Mouse (Mus musculus): ENCODE data around the gene Fus. TPM values are rescaled to one million over a fixed set of nuclear protein-coding genes. Genes with fewer than 3 reads are reported as not detected.
"Not testable (repeated sequence)": the region's sequence is repeated elsewhere in the genome, so short reads cannot be mapped to it uniquely, and the experiment has no call there.

The Fus gene
- polyA plus RNA-seq, 1 experiment = 239 TPM

DNA sequence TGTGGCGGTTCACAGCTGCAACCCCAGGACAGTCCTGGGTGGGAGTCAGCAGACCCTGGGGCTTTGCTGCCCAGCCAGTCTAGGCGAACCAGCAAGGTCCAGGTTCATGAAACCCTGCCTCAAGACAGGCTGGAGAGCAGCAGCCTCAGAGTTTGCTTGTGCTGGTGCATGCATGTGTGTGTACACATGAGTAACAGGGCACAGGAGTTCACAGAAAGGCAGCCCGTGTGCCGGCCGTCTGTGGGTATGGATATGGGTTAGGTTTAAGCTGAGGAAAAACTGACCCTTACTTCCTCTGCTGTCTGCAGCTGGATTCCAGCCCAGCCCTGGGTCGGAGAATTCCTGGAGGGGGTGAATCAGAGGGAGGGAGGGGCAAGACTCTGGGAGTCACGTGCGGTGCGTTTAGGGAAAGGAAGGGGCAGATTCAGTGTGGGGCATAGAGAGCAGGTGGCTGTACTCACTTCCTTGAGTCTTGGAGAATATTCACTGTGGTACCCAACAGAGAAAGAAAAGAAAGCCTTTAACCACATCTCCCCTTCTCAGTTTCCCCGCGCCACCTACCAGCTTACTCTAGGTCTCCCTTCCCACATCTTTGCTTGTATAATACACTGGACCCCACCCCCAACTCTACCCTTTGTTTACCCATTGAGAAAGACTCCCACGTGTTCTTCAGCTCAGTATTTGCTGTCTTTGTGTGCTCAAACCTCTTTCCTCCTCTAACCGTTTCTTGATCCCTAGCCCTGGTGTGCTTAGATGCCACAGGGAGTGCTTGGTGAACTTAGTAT, 35.7 kb upstream of the Fus start:
- H3K27ac ChIP-seq (ENCODE audit: insufficient read depth, low read length) = no peak overlapping the region
- H3K4me3 ChIP-seq (ENCODE audit: extremely low read depth, insufficient read depth, insufficient read length) = no peak overlapping the region
- TF ChIP-seq POLR2A (IDR thresholded peaks at IDR 0.05; ENCODE audit: low read depth, low read length) = no peak
- no peak for TF ChIP-seq CTCF (IDR thresholded peaks at IDR 0.05; ENCODE audit: extremely low read depth, insufficient read depth, insufficient read length, insufficient replicate concordance)
- no peaks in the 10 kb centered on the region for H3K27me3 ChIP-seq (ENCODE audit: control insufficient read depth, insufficient read depth, low read length)
- 57% methylated on average over 13 of the region's 13 CpGs for WGBS
- no peak for DNase-seq (ENCODE audit: low read depth in 1 of 2, low spot score in 2 of 2)
- peaks cover 3% of the 10 kb centered on the region; the same call in 1 of the 2 replicates for H3K4me1 ChIP-seq (ENCODE audit: control insufficient read depth, insufficient read depth, insufficient read length)
- peaks cover 1% of the 10 kb centered on the region; the same call in 1 of the 2 replicates for H3K36me3 ChIP-seq (ENCODE audit: control insufficient read depth, insufficient read depth, low read length)

GRCm38 (mm10) chr7:127932273-127933031, 34.8 kb upstream of the Fus start:
- H3K27ac ChIP-seq (ENCODE audit: insufficient read depth, low read length) = no peak overlapping the region
- 79% methylated on average over 13 of the region's 13 CpGs for WGBS
- peaks cover 3% of the 10 kb centered on the region; the same call in 1 of the 2 replicates for H3K4me1 ChIP-seq (ENCODE audit: control insufficient read depth, insufficient read depth, insufficient read length)
- TF ChIP-seq CTCF (IDR thresholded peaks at IDR 0.05; ENCODE audit: extremely low read depth, insufficient read depth, insufficient read length, insufficient replicate concordance) (no peak), POLR2A (IDR thresholded peaks at IDR 0.05; ENCODE audit: low read depth, low read length) (no peak)
- no peaks in the 10 kb centered on the region for H3K27me3 ChIP-seq (ENCODE audit: control insufficient read depth, insufficient read depth, low read length)
- no peak for DNase-seq (ENCODE audit: low read depth in 1 of 2, low spot score in 2 of 2)
- no peaks in the 10 kb centered on the region for H3K36me3 ChIP-seq (ENCODE audit: control insufficient read depth, insufficient read depth, low read length)
- H3K4me3 ChIP-seq (ENCODE audit: extremely low read depth, insufficient read depth, insufficient read length) = no peak overlapping the region

- TF ChIP-seq CTCF (IDR thresholded peaks at IDR 0.05; ENCODE audit: extremely low read depth, insufficient read depth, insufficient read length, insufficient replicate concordance) (no peak), POLR2A (IDR thresholded peaks at IDR 0.05; ENCODE audit: low read depth, low read length) (no peak)
- Histone ChIP-seq H3K27me3 (ENCODE audit: control insufficient read depth, insufficient read depth, low read length) (no peaks in the 10 kb centered on the region), H3K27ac (ENCODE audit: insufficient read depth, low read length) (no peak overlapping the region), H3K4me3 (ENCODE audit: extremely low read depth, insufficient read depth, insufficient read length) (no peak overlapping the region), H3K4me1 (ENCODE audit: control insufficient read depth, insufficient read depth, insufficient read length) (peaks cover 3% of the 10 kb centered on the region; the same call in 1 of the 2 replicates), H3K36me3 (ENCODE audit: control insufficient read depth, insufficient read depth, low read length) (no peaks in the 10 kb centered on the region)
- no peak for DNase-seq (ENCODE audit: low read depth in 1 of 2, low spot score in 2 of 2)
- WGBS = 88% methylated on average over 5 of the region's 5 CpGs
Observed at GRCm38 (mm10) chr7:127934075-127934474, 33.2 kb upstream of the Fus start.

- DNase-seq (ENCODE audit: low read depth in 1 of 2, low spot score in 2 of 2) = peak; percentile 90 to 95
- WGBS = 7% methylated on average over 32 of the region's 32 CpGs
- H3K4me3 ChIP-seq (ENCODE audit: extremely low read depth, insufficient read depth, insufficient read length) = peak overlapping the region; percentile 63
- no peaks in the 10 kb centered on the region for H3K27me3 ChIP-seq (ENCODE audit: control insufficient read depth, insufficient read depth, low read length)
- no peak overlapping the region for H3K27ac ChIP-seq (ENCODE audit: insufficient read depth, low read length)
- TF ChIP-seq POLR2A (IDR thresholded peaks at IDR 0.05; ENCODE audit: low read depth, low read length) (no peak), CTCF (IDR thresholded peaks at IDR 0.05; ENCODE audit: extremely low read depth, insufficient read depth, insufficient read length, insufficient replicate concordance) (peak; percentile 95)
- peaks cover 3% of the 10 kb centered on the region; the same call in 1 of the 2 replicates for H3K4me1 ChIP-seq (ENCODE audit: control insufficient read depth, insufficient read depth, insufficient read length)
- no peaks in the 10 kb centered on the region for H3K36me3 ChIP-seq (ENCODE audit: control insufficient read depth, insufficient read depth, low read length)
Observed at GRCm38 (mm10) chr7:127935028-127935722, 32.1 kb upstream of the Fus start.

- WGBS = 2% methylated on average over 38 of the region's 38 CpGs
- peak overlapping the region; percentile 63 for H3K4me3 ChIP-seq (ENCODE audit: extremely low read depth, insufficient read depth, insufficient read length)
- H3K27ac ChIP-seq (ENCODE audit: insufficient read depth, low read length) = no peak overlapping the region
- DNase-seq (ENCODE audit: low read depth in 1 of 2, low spot score in 2 of 2) = no peak
- H3K4me1 ChIP-seq (ENCODE audit: control insufficient read depth, insufficient read depth, insufficient read length) = peaks cover 3% of the 10 kb centered on the region; the same call in 1 of the 2 replicates
- no peak for TF ChIP-seq CTCF (IDR thresholded peaks at IDR 0.05; ENCODE audit: extremely low read depth, insufficient read depth, insufficient read length, insufficient replicate concordance)
- TF ChIP-seq POLR2A (IDR thresholded peaks at IDR 0.05; ENCODE audit: low read depth, low read length) = no peak
- no peaks in the 10 kb centered on the region for H3K27me3 ChIP-seq (ENCODE audit: control insufficient read depth, insufficient read depth, low read length)
- no peaks in the 10 kb centered on the region for H3K36me3 ChIP-seq (ENCODE audit: control insufficient read depth, insufficient read depth, low read length)
Observed at GRCm38 (mm10) chr7:127935748-127936159, 31.5 kb upstream of the Fus start.

- TF ChIP-seq POLR2A (IDR thresholded peaks at IDR 0.05; ENCODE audit: low read depth, low read length) (no peak), CTCF (IDR thresholded peaks at IDR 0.05; ENCODE audit: extremely low read depth, insufficient read depth, insufficient read length, insufficient replicate concordance) (no peak)
- Histone ChIP-seq H3K36me3 (ENCODE audit: control insufficient read depth, insufficient read depth, low read length) (no peaks in the 10 kb centered on the region), H3K4me3 (ENCODE audit: extremely low read depth, insufficient read depth, insufficient read length) (peak overlapping the region; percentile 63; the same call in 1 of the 2 replicates), H3K4me1 (ENCODE audit: control insufficient read depth, insufficient read depth, insufficient read length) (peaks cover 3% of the 10 kb centered on the region; the same call in 1 of the 2 replicates), H3K27ac (ENCODE audit: insufficient read depth, low read length) (no peak overlapping the region), H3K27me3 (ENCODE audit: control insufficient read depth, insufficient read depth, low read length) (no peaks in the 10 kb centered on the region)
- 77% methylated on average over 18 of the region's 18 CpGs for WGBS
- DNase-seq (ENCODE audit: low read depth in 1 of 2, low spot score in 2 of 2) = no peak
Observed at GRCm38 (mm10) chr7:127936216-127936884, 30.9 kb upstream of the Fus start.

- 61% methylated on average over 2 of the region's 2 CpGs for WGBS
- H3K27ac ChIP-seq (ENCODE audit: insufficient read depth, low read length); H3K36me3 ChIP-seq (ENCODE audit: control insufficient read depth, insufficient read depth, low read length); H3K4me3 ChIP-seq (ENCODE audit: extremely low read depth, insufficient read depth, insufficient read length); H3K27me3 ChIP-seq (ENCODE audit: control insufficient read depth, insufficient read depth, low read length); DNase-seq (ENCODE audit: low read depth in 1 of 2, low spot score in 2 of 2); H3K4me1 ChIP-seq (ENCODE audit: control insufficient read depth, insufficient read depth, insufficient read length): not testable (repeated sequence)
Observed at GRCm38 (mm10) chr7:127942097-127942496, 25.2 kb upstream of the Fus start.

Data from spleen, adult 2 months (tissue).